Mouse (Mus musculus) myocyte (in vitro differentiated cells): ENCODE data around the gene Ap1s1.

Experiments used
- CEBPB ChIP-seq: IDR thresholded peaks from 2 replicates; pipeline ENCODE4 v1.6.1; 2011; ENCODE audit warnings: mild to moderate bottlenecking, moderate library complexity; ENCODE audit not compliant: poor library complexity, insufficient read depth, severe bottlenecking
- E2F4 ChIP-seq: IDR thresholded peaks from one replicate; pipeline ENCODE4 v1.6.1; 2011; ENCODE audit warnings: mild to moderate bottlenecking, control low read depth, moderate library complexity; ENCODE audit not compliant: insufficient read depth
- MYOG ChIP-seq, 3 experiments: IDR thresholded peaks; one replicate each; pipeline ENCODE4 v1.6.1; 2011; ENCODE audit warnings: control low read depth in 2 of 3, low read depth in 2 of 3, mild to moderate bottlenecking in 2 of 3; ENCODE audit not compliant: insufficient read length in 2 of 3, control insufficient read depth in 1 of 3, insufficient read depth in 1 of 3
- POLR2A ChIP-seq: IDR thresholded peaks from one replicate; pipeline ENCODE4 v1.6.1; 2011; ENCODE audit warnings: low read depth, mild to moderate bottlenecking, control low read depth, moderate library complexity; ENCODE audit not compliant: insufficient read length
- POLR2AphosphoS2 ChIP-seq: IDR thresholded peaks from one replicate; pipeline ENCODE4 v1.6.1; 2011; ENCODE audit warnings: low read depth, control low read depth; ENCODE audit not compliant: insufficient read length
- TCF12 ChIP-seq: IDR thresholded peaks from one replicate; pipeline ENCODE4 v1.6.1; 2011; ENCODE audit warnings: mild to moderate bottlenecking, control low read depth; ENCODE audit not compliant: poor library complexity, insufficient read depth, severe bottlenecking
- USF1 ChIP-seq: IDR thresholded peaks from one replicate; pipeline ENCODE4 v1.6.1; 2011; ENCODE audit warnings: low read depth, mild to moderate bottlenecking, control low read depth, moderate library complexity

- no peak for TF ChIP-seq POLR2A
- no peak for TF ChIP-seq MYOG (IDR thresholded peaks at IDR 0.05; ENCODE audit: control insufficient read depth in 1 of 3, insufficient read depth in 1 of 3, insufficient read length in 2 of 3, low read depth in 2 of 3)
- TF ChIP-seq TCF12 = no peak
- TF ChIP-seq POLR2AphosphoS2 = no peak
- no peak for TF ChIP-seq CEBPB
- TF ChIP-seq USF1 = no peak
- TF ChIP-seq E2F4 = no peak
Observed at GRCm38 (mm10) chr5:137051125-137051524, 5.2 kb upstream of the Ap1s1 start.
